Mouse (Mus musculus): ENCODE results near the gene Tbc1d17. TPM values are rescaled to one million over a fixed set of nuclear protein-coding genes. Genes with fewer than 3 reads are reported as not detected.
"Not testable (repeated sequence)": the region's sequence is repeated elsewhere in the genome, so short reads cannot be mapped to it uniquely, and the experiment has no call there.

The Tbc1d17 gene
- total RNA-seq (2021) = 10 to 100 TPM; 54.1 to 73.4 TPM
- long read RNA-seq, experiment 1, full-length matches to known transcripts = 105 of 149 reads
- long read RNA-seq, experiment 1, partial matches to known transcripts = 21 of 149 reads
- long read RNA-seq, experiment 1, other reads (novel, unspliced or antisense) = 23 of 149 reads
- long read RNA-seq, experiment 2, full-length matches to known transcripts = 44 of 60 reads
- long read RNA-seq, experiment 2, partial matches to known transcripts = 2 of 60 reads
- long read RNA-seq, experiment 2, other reads (novel, unspliced or antisense) = 14 of 60 reads

DNA sequence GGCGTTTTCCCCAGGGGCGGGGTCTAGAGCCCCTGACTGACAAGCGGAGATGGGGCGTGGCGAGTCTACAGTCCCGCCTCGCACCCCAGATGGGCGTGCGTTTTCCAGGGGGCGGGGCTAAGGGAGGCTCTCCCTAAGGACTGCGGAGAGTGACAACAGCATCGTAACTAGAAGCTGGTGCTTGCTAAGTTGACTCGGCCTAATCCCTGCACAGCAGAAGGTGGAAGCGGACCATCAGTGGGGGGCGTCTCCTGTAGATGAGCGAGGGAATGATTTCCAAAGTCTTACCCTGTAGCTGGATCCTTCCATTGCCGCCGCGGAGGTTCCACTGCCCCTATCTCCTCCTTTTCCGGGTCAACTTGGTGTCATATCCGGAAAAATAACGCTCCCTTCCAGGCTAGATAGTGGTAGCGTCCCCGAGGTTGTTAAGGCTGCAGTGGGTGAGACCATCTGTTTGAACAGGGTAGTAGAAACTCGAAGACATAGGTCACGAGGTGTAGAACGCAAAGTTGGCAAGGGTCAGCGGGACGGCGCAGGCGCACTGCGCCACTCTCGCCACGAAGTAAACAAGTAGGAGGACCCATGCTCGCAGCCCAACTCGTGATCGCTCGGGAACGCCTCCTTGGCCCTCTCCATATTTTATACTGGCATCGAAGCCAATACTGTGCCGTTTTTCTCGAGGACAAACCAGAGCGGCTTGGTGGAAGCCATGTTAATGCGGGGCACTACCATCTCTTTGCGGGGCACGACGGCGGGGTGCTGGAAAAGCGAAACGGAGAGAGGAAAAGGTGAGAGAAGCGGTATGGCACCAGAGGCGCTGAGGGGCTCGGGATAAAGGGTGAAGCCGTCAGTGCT, at the start of gene Tbc1d17, which contains the start of gene Akt1s1:
TSS of gene Tbc1d17 (minus strand) at position 519 of the 855 bp plus-strand sequence.
TSS of gene Akt1s1 (plus strand) at position 431 of the 855 bp plus-strand sequence.
- DNase-seq = peak; percentile 98 to 99

GRCm38 (mm10) chr7:44898607-44899006, 49.7 kb upstream of the Tbc1d17 start:
- peak; percentile 53 to 67 for DNase-seq

DNA sequence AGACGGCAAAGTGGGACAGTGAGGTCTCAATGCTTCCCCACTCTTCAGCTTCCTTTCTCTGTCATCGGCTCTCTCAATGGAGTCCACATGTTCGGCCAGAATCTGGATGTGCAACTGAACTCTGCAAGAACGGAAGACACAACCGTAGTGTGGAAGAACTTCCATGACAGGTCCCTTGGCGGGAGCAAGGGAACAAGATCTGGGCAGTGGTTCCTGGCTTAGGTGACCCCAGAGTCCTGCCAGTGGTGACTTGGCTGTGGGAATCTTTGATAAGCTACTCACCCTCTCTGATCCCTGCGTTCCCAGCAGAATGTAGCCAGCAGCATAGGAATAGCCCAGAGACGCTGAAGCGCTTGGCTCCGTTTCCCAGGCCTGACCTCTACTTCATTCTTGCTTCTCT, 47.6 kb upstream of the Tbc1d17 start:
- peak in 1 of 2 experiments; percentile 35 for DNase-seq

DNA sequence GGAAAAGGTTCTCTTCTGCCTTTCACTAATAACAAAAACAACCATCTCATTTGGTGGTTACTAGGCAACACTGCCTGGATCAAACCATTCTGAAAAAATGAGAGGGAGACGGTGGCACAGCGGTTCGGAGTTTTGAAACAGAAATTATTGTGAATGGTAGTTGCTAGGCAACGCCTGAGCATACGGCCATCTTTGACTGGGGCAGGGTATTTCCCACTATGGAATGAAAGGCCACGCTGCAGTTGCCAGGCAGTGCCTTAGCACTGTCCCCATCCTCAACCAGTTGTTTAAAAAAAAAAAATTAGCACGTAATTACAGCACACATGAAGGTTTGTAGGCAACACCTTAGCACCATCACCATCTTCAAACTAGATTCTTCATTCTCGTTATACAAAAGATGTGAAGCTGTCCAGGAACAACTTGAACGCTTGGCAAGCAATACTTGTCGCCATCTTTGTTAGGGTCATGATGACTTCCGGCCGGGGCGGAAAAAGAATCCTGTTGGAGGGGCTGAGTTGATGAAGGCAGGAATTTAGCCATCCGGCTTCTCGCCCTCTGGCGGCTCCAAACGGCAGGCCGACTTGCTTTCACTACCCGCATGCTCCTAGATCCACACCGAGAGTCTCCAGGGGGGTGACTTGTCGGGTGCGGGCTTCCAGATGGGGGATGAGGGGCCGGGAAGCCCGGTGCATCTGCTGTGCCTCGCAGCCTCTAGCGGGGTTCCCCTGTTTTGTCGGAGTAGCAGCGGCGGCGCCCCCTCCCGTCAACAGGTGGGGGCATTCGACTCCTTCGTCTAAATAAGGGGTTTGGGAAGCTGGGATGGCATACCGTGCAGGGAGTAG, 46.9 kb upstream of the Tbc1d17 start, which contains the start of gene Fuz:
TSS of gene Fuz (plus strand) at position 487 of the 842 bp plus-strand sequence.
- peak; percentile 91 to 92 for DNase-seq

DNA sequence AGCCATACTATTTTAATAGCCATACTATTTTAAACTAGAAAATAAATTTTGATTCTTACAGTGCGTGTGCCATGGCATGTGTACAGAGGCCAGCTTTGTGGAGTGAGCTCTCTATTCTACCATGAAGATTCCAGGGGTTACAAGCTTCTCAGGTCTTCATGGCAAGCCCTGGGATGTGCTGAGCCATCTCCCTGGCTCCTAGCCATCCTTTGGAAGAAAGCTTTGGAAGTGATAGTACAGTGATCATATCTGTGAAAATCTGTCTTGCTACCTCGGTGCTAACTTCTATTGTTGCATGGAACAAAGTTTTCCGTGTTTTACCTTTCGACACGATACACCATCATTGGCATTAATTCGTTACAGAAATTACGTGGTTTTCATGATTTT, 46.3 kb upstream of the Tbc1d17 start:
- DNase-seq = no peak

- DNase-seq = no peak
Measured at GRCm38 (mm10) chr7:44894175-44894574, 45.3 kb upstream of the Tbc1d17 start.

DNA sequence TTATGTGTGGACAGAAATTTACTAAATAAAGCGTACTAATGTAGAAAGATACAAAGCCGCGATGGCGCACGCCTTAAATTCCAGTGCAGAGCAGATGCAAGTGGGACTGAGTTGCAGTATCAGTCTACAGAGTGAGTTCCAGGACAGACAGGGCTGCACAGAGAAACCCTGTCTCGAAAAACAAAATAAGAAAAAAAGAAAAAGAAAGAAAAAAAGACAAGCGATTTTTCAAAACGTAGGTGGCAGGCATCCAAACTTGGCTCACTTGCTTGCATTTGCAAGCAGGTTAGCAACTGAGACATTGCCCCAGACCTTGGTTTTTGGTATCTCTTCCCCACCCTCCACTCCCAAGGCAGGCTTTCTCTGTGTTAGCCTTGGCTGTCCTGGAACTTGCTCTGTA, 44.3 kb upstream of the Tbc1d17 start:
- DNase-seq = no peak

GRCm38 (mm10) chr7:44892276-44892921, 43.5 kb upstream of the Tbc1d17 start, which contains the start of gene Med25:
Med25 (minus strand) TSS chr7:44892712.
- peak; percentile 89 to 90 for DNase-seq

- DNase-seq = no peak
Measured at GRCm38 (mm10) chr7:44891611-44892010, 42.7 kb upstream of the Tbc1d17 start.

- no peak for DNase-seq
Measured at GRCm38 (mm10) chr7:44890737-44891136, 41.9 kb upstream of the Tbc1d17 start.

GRCm38 (mm10) chr7:44890180-44890579, 41.3 kb upstream of the Tbc1d17 start:
- no peak for DNase-seq

- DNase-seq = peak; percentile 47 to 60
Measured at GRCm38 (mm10) chr7:44888256-44889105, 39.6 kb upstream of the Tbc1d17 start.

GRCm38 (mm10) chr7:44886964-44887363, 38.1 kb upstream of the Tbc1d17 start:
- no peak for DNase-seq

- no peak for DNase-seq
Measured at GRCm38 (mm10) chr7:44884637-44885036, 35.8 kb upstream of the Tbc1d17 start.

DNA sequence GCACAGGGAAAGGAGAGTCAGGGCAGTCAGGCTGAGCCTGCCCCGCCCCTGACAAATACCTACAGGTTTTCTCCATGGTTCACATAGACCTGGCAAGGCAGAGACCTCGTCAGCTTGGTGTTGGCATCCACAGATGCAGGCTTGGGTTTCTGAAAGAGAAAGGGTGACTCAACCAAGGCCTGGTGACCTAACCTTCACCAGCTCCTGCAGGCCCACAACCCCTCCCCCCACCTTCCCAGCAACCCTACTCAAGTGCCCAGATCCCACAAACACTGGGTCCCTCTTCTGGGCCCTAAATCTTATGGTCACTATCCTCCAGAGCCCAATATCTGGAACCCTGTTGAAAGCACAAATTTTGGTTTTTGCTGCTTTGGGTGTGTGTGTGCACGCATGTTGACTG, 34.2 kb upstream of the Tbc1d17 start:
- DNase-seq = peak; percentile 73 to 80

- DNase-seq = no peak
Measured at GRCm38 (mm10) chr7:44877833-44878232, 29.0 kb upstream of the Tbc1d17 start.

DNA sequence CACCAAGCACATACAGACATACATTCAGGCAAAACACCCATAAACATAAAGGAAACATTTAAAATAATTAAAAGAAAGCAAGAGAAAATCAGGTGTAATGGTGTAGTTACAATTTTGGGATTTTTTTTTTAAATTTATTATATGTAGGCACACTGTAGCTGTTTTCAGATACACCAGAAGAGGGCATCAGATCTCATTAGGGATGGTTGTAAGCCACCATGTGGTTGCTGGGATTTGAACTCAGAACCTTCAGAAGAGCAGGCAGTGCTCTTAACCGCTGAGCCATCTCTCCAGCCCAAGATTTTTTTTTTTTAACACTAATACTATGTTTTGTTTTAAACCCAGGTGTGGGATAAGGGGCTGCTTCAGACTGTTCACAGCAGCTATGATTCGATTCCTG, 22.9 kb upstream of the Tbc1d17 start:
- DNase-seq = not testable (repeated sequence)

DNA sequence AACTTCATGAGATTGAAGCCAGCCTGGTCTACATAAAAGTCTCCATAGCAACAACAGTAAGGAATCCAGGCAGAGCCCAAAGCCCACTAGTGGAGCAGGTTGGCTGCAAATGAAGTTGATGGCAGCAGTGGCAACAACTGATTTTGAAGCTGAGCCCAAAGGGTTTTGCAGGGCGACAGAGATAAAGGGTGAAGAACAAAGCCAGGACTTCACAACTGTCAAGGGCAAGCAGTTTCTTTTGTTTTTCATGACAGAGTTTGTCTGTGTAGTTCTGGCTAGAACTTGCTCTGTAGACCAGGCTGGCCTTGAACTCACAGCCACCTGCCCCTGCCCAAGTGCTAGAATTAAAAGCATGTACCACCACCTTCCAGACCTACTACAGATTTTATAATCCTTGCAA, 22.3 kb upstream of the Tbc1d17 start:
- DNase-seq = no peak

DNA sequence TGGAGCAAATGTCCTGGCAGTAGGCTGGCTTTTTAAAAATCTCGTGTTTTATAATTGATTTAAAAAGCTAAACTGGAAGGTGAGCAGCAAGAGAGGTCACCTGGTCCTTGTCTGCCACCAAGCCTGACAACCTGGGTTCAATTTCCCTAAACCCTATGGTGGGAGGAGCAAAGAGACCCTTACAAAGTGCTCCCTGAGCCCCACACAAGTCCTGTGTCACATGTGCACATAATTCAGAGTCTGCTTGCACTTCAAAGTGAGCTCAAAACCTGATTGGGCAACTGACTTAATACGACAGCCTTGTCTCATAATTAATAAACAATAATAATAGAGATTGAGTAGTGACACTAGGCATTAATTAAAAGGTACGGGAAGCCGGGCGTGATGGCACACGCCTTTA, 21.7 kb upstream of the Tbc1d17 start:
- DNase-seq = no peak

GRCm38 (mm10) chr7:44869697-44870528, 21.0 kb upstream of the Tbc1d17 start, which contains the start of gene Ptov1:
Ptov1 (minus strand) TSS chr7:44869788.
- peak; percentile 92 to 93 for DNase-seq

All from adrenal gland, postnatal 36 days (tissue).